Mouse (Mus musculus): ENCODE results near the gene Ccdc60.

- TF ChIP-seq POLR2A (IDR thresholded peaks at IDR 0.05; ENCODE audit: extremely low read depth, insufficient read depth, low read length): no peak
- TF ChIP-seq CTCF (IDR thresholded peaks at IDR 0.05; ENCODE audit: extremely low read depth, insufficient read depth, low read length): no peak
These were observed 14.0 kb downstream of the Ccdc60 start for GRCm38 (mm10) chr5:116274818-116275217.
